12 mouse cellular contexts compared by ENCODE assay signal in genomic region chr6:6219661-6220370, GRCm38 (mm10). TPM values are rescaled to one million over a fixed set of nuclear protein-coding genes. Genes with fewer than 3 reads are reported as not detected.
A peak's percentile ranks its signal among the peaks of the same experiment; 100 is the strongest.
DNase-seq lines count a peak whose midpoint lies in the region; ATAC-seq and TF ChIP-seq lines count a peak whose summit lies in the region.
"Had no signal": no experiment of that assay in that cellular context is flagged by ENCODE, and none has a peak within 500 bp of the region (broad histone marks: within the 10 kb centered on the region; RNA-seq: fewer than 3 reads in every experiment).

No protein-coding gene starts in this region.

- 68% methylated on average over 12 of the region's 12 CpGs for WGBS in kidney, embryonic 14.5 days

- in situ Hi-C loops in CH12.LX (cut with MboI; ENCODE audit: low pct_ligation_motif_present, low pct_unique_long_range_greater_than_20kb, low sequenced_read_pairs) = no loop called here

- no peaks in the 10 kb centered on the region for H3K9me3 ChIP-seq in kidney, embryonic 14.5 days (ENCODE audit: control insufficient read depth, low read length)
- no peaks in the 10 kb centered on the region for H3K9me3 ChIP-seq in CH12.LX (replicated peaks; ENCODE audit: low read length)
- H3K9me3 ChIP-seq: hindbrain, embryonic 15.5 days; lung, embryonic 15.5 days; midbrain, embryonic 15.5 days had no signal

- no peak for TF ChIP-seq CTCF in CH12.LX (conservative IDR thresholded peaks at IDR 0.05 in 1 of 2, IDR thresholded peaks at IDR 0.05 in 1 of 2; ENCODE audit: low read depth in 2 of 2, low read length in 2 of 2)

- H3K4me3 ChIP-seq in kidney, embryonic 14.5 days (ENCODE audit: low read length) = no peak overlapping the region
- no peak overlapping the region for H3K4me3 ChIP-seq in CH12.LX (replicated peaks in 1 of 3; ENCODE audit: low read depth in 2 of 3, low read length in 2 of 3, poor library complexity in 1 of 3)
- H3K4me3 ChIP-seq: hindbrain, embryonic 15.5 days; lung, embryonic 15.5 days; midbrain, embryonic 15.5 days had no signal

- ATAC-seq in kidney, embryonic 14.5 days (ENCODE audit: low FRiP score, low TSS enrichment) = no peak
- ATAC-seq in megakaryocyte progenitor cell, adult 5-6 weeks (replicated peaks; ENCODE audit: poor library complexity) = no peak
- ATAC-seq: midbrain, embryonic 15.5 days had no signal

- H3K9ac ChIP-seq in kidney, embryonic 14.5 days (ENCODE audit: low read depth, low read length) = no peak overlapping the region
- no peak overlapping the region for H3K9ac ChIP-seq in CH12.LX (ENCODE audit: insufficient read depth, low read depth)
- H3K9ac ChIP-seq: hindbrain, embryonic 15.5 days; lung, embryonic 15.5 days; midbrain, embryonic 15.5 days had no signal

- DNase-seq in kidney, adult 11 months = peak; percentile 89
- DNase-seq in 3T3-L1 (ENCODE audit: low read depth, low spot score) = peak; percentile 41
- no peak for DNase-seq in CH12.LX (ENCODE audit: extremely low read depth)
- DNase-seq in kidney, postnatal 4 days = peak; percentile 45 to 58
- no peak for DNase-seq in c-Kit-positive CD71-positive TER-119-positive erythroid progenitor cells, embryonic 14.5 days (ENCODE audit: low spot score)
- DNase-seq in thymus, postnatal 0 days (ENCODE audit: low spot score) = no peak
- DNase-seq: gastrocnemius, postnatal 36 days had no signal

- dilution Hi-C loops in CH12.LX (cut with MboI; ENCODE audit: extremely low pct_ligation_motif_present, extremely low pct_unique_long_range_greater_than_20kb, low sequenced_read_pairs) = no loop called here

- no peaks in the 10 kb centered on the region for H3K36me3 ChIP-seq in kidney, embryonic 14.5 days (ENCODE audit: control insufficient read depth, insufficient read depth, low read length)
- H3K36me3 ChIP-seq in CH12.LX (replicated peaks in 1 of 2; ENCODE audit: control insufficient read depth in 1 of 2, insufficient read depth in 1 of 2, low read length in 1 of 2) = no peaks in the 10 kb centered on the region
- H3K36me3 ChIP-seq: hindbrain, embryonic 15.5 days; lung, embryonic 15.5 days; midbrain, embryonic 15.5 days had no signal

- H3K4me1 ChIP-seq in kidney, embryonic 14.5 days (ENCODE audit: control insufficient read depth, insufficient read depth, low read length) = 0 out of 2 replicates have a peak, but pooled peaks cover 4% of the 10 kb centered on the region
- peaks cover 9 to 21% of the 10 kb centered on the region in 2 experiments; a peak in 3 of 4 replicates for H3K4me1 ChIP-seq in CH12.LX (ENCODE audit: control insufficient read depth in 1 of 2, insufficient read depth in 2 of 2)

- H3K27ac ChIP-seq in kidney, embryonic 14.5 days (ENCODE audit: low read depth, low read length) = no peak overlapping the region
- H3K27ac ChIP-seq in CH12.LX (ENCODE audit: insufficient read depth, low read depth) = no peak overlapping the region
- H3K27ac ChIP-seq: hindbrain, embryonic 15.5 days; lung, embryonic 15.5 days; midbrain, embryonic 15.5 days had no signal

- no peak for TF ChIP-seq RAD21 in CH12.LX (IDR thresholded peaks at IDR 0.05; ENCODE audit: low read depth, low read length)

- no peak for TF ChIP-seq EP300 in CH12.LX (IDR thresholded peaks at IDR 0.05; ENCODE audit: low read length)

- no peak for TF ChIP-seq POLR2A in CH12.LX (IDR thresholded peaks at IDR 0.05; ENCODE audit: low read depth, low read length)

- no peaks in the 10 kb centered on the region for H3K79me2 ChIP-seq in CH12.LX (replicated peaks; ENCODE audit: control insufficient read depth, extremely low read depth, insufficient read depth, poor library complexity, severe bottlenecking)

- H3K4me2 ChIP-seq in kidney, embryonic 14.5 days (replicated peaks; ENCODE audit: low read depth, low read length) = no peak overlapping the region
- H3K4me2 ChIP-seq in CH12.LX (ENCODE audit: insufficient read depth, low read depth, poor library complexity, severe bottlenecking) = no peak overlapping the region
- H3K4me2 ChIP-seq: hindbrain, embryonic 15.5 days; lung, embryonic 15.5 days; midbrain, embryonic 15.5 days had no signal

- no peaks in the 10 kb centered on the region for H3K27me3 ChIP-seq in kidney, embryonic 14.5 days (ENCODE audit: control insufficient read depth, insufficient read depth, low read length)
- H3K27me3 ChIP-seq in CH12.LX (replicated peaks) = no peaks in the 10 kb centered on the region
- H3K27me3 ChIP-seq: hindbrain, embryonic 15.5 days; lung, embryonic 15.5 days; midbrain, embryonic 15.5 days had no signal

TF ChIP-seq in CH12.LX, 34 proteins besides CTCF, POLR2A, EP300 and RAD21:
- TF ChIP-seq POLR2AphosphoS2 (IDR thresholded peaks at IDR 0.05; ENCODE audit: low read depth, low read length) = no peak
- 0 out of 2 replicates have a peak, but pooled peaks have one; percentile 25 for TF ChIP-seq BHLHE40 (IDR thresholded peaks at IDR 0.05; ENCODE audit: low read depth, low read length)
- TF ChIP-seq ZMIZ1 (IDR thresholded peaks at IDR 0.05; ENCODE audit: low read depth, low read length) = no peak
- TF ChIP-seq TCF12 (IDR thresholded peaks at IDR 0.05; ENCODE audit: low read depth, low read length) = no peak
- TF ChIP-seq UBTF (IDR thresholded peaks at IDR 0.05; ENCODE audit: low read depth, low read length) = no peak
- no peak for TF ChIP-seq RCOR1 (conservative IDR thresholded peaks at IDR 0.05; ENCODE audit: low read depth, low read length)
- no peak for TF ChIP-seq IRF4 (IDR thresholded peaks at IDR 0.05; ENCODE audit: low read depth, low read length)
- no peak for TF ChIP-seq PAX5 (IDR thresholded peaks at IDR 0.05; ENCODE audit: low read length)
- no peak for TF ChIP-seq CHD2 (IDR thresholded peaks at IDR 0.05; ENCODE audit: low read length)

RNA-seq across cellular contexts. Expression of gene Slc25a13, which starts 2.8 kb away (rescaled TPM):
- polyA plus RNA-seq in kidney, embryonic 14.5 days (2014; fragmentation: Nextera tagmentation; extraction: Ambion mirVana) = 32.6 and 43.6 TPM in 2 replicates
- total RNA-seq in CH12.LX (2012; rRNA removed) = not detected in 2 replicates
- not detected in 2 replicates for total RNA-seq in CH12.LX (2014; rRNA removed)
- polyA plus RNA-seq in CH12.LX (2012; ENCODE audit: insufficient read length, low read depth) = not detected in 2 replicates
- total RNA-seq in megakaryocyte progenitor cell, adult 5-6 weeks (2015) = 25.0 and 27.5 TPM in 2 replicates
- total RNA-seq in megakaryocyte progenitor cell, adult 5-6 weeks (2017) = 34.8 and 38.8 TPM in 2 replicates
- polyA plus RNA-seq in thymus, postnatal 0 days (2015; fragmentation: Nextera tagmentation; extraction: Ambion mirVana) = 31.1 and 31.7 TPM in 2 replicates

Comparison
In these comparisons a context has a peak if more than half of its experiments do, and no peak if none do; other contexts are left out.
1. DNase-seq: peak in kidney, adult 11 months (single experiment), 3T3-L1 (single experiment) and kidney, postnatal 4 days (2 of 2); none in CH12.LX (single experiment), c-Kit-positive CD71-positive TER-119-positive erythroid progenitor cells, embryonic 14.5 days (single experiment) and thymus, postnatal 0 days (single experiment).
2. RNA of gene Slc25a13, which starts 2.8 kb away (polyA plus RNA-seq): 32.6 to 43.6 TPM in kidney, embryonic 14.5 days and 31.1 to 31.7 TPM in thymus, postnatal 0 days; not detected in CH12.LX; every median in the first group is over 10 times any median in the second.